Mouse (Mus musculus): ENCODE measurements around the gene Rabep1. TPM values are rescaled to one million over a fixed set of nuclear protein-coding genes. Genes with fewer than 3 reads are reported as not detected.
A peak's percentile ranks its signal among the peaks of the same experiment; 100 is the strongest.

Rabep1 gene
- polyA plus RNA-seq, 1 experiment from 2014 or later: 32.6 TPM

GRCm38 (mm10) chr11:70919524-70919923 lies 74.9 kb downstream of the Rabep1 start:
- no peak for TF ChIP-seq CTCF (IDR thresholded peaks at IDR 0.05; ENCODE audit: low read depth)
- Histone ChIP-seq H3K36me3 (ENCODE audit: insufficient read depth) (peaks cover 74% of the 10 kb centered on the region), H3K27ac (ENCODE audit: low read depth) (no peak overlapping the region), H3K4me2 (no peak overlapping the region), H3K4me1 (ENCODE audit: insufficient read depth) (no peaks in the 10 kb centered on the region), H3K9me3 (ENCODE audit: low read depth, low read length) (no peaks in the 10 kb centered on the region), H3K27me3 (ENCODE audit: insufficient read depth, low read length) (no peaks in the 10 kb centered on the region), H3K9ac (no peak overlapping the region), H3K4me3 (ENCODE audit: low read depth, low read length) (no peak overlapping the region)
- no peak for ATAC-seq (ENCODE audit: insufficient read depth)
- no peak for DNase-seq
- 82% methylated on average over 4 of the region's 4 CpGs for WGBS

- Histone ChIP-seq H3K36me3 (ENCODE audit: insufficient read depth) (peaks cover 46% of the 10 kb centered on the region), H3K4me3 (ENCODE audit: low read depth, low read length) (no peak overlapping the region), H3K4me1 (ENCODE audit: insufficient read depth) (no peaks in the 10 kb centered on the region), H3K27me3 (ENCODE audit: insufficient read depth, low read length) (no peaks in the 10 kb centered on the region), H3K9ac (no peak overlapping the region), H3K9me3 (ENCODE audit: low read depth, low read length) (no peaks in the 10 kb centered on the region), H3K27ac (ENCODE audit: low read depth) (no peak overlapping the region), H3K4me2 (no peak overlapping the region)
- DNase-seq (no peak), ATAC-seq (ENCODE audit: insufficient read depth) (no peak)
- no peak for TF ChIP-seq CTCF (IDR thresholded peaks at IDR 0.05; ENCODE audit: low read depth)
- 79% methylated on average over 5 of the region's 5 CpGs for WGBS
Observed at GRCm38 (mm10) chr11:70931461-70931860, 86.9 kb downstream of the Rabep1 start.

GRCm38 (mm10) chr11:70935316-70935715 lies 90.7 kb downstream of the Rabep1 start:
- peak; percentile 8; the same call in 1 of the 2 replicates for TF ChIP-seq CTCF (IDR thresholded peaks at IDR 0.05; ENCODE audit: low read depth)
- no peak for DNase-seq
- Histone ChIP-seq H3K9me3 (ENCODE audit: low read depth, low read length) (no peaks in the 10 kb centered on the region), H3K36me3 (ENCODE audit: insufficient read depth) (peaks cover 62% of the 10 kb centered on the region), H3K4me1 (ENCODE audit: insufficient read depth) (no peaks in the 10 kb centered on the region), H3K27ac (ENCODE audit: low read depth) (no peak overlapping the region), H3K4me2 (no peak overlapping the region), H3K4me3 (ENCODE audit: low read depth, low read length) (no peak overlapping the region), H3K27me3 (ENCODE audit: insufficient read depth, low read length) (no peaks in the 10 kb centered on the region), H3K9ac (no peak overlapping the region)
- 89% methylated on average over 7 of the region's 7 CpGs for WGBS
- no peak for ATAC-seq (ENCODE audit: insufficient read depth)

- no peak for DNase-seq
- WGBS: 84% methylated on average over 1 of the region's 1 CpGs
- Histone ChIP-seq H3K9me3 (ENCODE audit: low read depth, low read length) (no peaks in the 10 kb centered on the region), H3K27ac (ENCODE audit: low read depth) (no peak overlapping the region), H3K36me3 (ENCODE audit: insufficient read depth) (peaks cover 80% of the 10 kb centered on the region), H3K9ac (no peak overlapping the region), H3K4me2 (no peak overlapping the region), H3K27me3 (ENCODE audit: insufficient read depth, low read length) (no peaks in the 10 kb centered on the region), H3K4me3 (ENCODE audit: low read depth, low read length) (no peak overlapping the region), H3K4me1 (ENCODE audit: insufficient read depth) (no peaks in the 10 kb centered on the region)
- ATAC-seq (ENCODE audit: insufficient read depth): no peak
- no peak for TF ChIP-seq CTCF (IDR thresholded peaks at IDR 0.05; ENCODE audit: low read depth)
Observed at GRCm38 (mm10) chr11:70942596-70942995, 98.0 kb downstream of the Rabep1 start.

GRCm38 (mm10) chr11:70943651-70944050 lies 99.1 kb downstream of the Rabep1 start:
- Histone ChIP-seq H3K4me2 (no peak overlapping the region), H3K27me3 (ENCODE audit: insufficient read depth, low read length) (no peaks in the 10 kb centered on the region), H3K9me3 (ENCODE audit: low read depth, low read length) (no peaks in the 10 kb centered on the region), H3K27ac (ENCODE audit: low read depth) (no peak overlapping the region), H3K4me3 (ENCODE audit: low read depth, low read length) (no peak overlapping the region), H3K9ac (no peak overlapping the region), H3K36me3 (ENCODE audit: insufficient read depth) (peaks cover 83% of the 10 kb centered on the region), H3K4me1 (ENCODE audit: insufficient read depth) (no peaks in the 10 kb centered on the region)
- DNase-seq: no peak
- TF ChIP-seq CTCF (IDR thresholded peaks at IDR 0.05; ENCODE audit: low read depth): no peak
- 91% methylated on average over 7 of the region's 7 CpGs for WGBS
- ATAC-seq (ENCODE audit: insufficient read depth): no peak

GRCm38 (mm10) chr11:70944935-70945817 lies 100.6 kb downstream of the Rabep1 start:
- Histone ChIP-seq H3K9me3 (ENCODE audit: low read depth, low read length) (no peaks in the 10 kb centered on the region), H3K4me3 (ENCODE audit: low read depth, low read length) (no peak overlapping the region), H3K27ac (ENCODE audit: low read depth) (no peak overlapping the region), H3K4me1 (ENCODE audit: insufficient read depth) (no peaks in the 10 kb centered on the region), H3K4me2 (no peak overlapping the region), H3K9ac (no peak overlapping the region), H3K27me3 (ENCODE audit: insufficient read depth, low read length) (no peaks in the 10 kb centered on the region), H3K36me3 (ENCODE audit: insufficient read depth) (peaks cover 90% of the 10 kb centered on the region)
- DNase-seq (no peak), ATAC-seq (ENCODE audit: insufficient read depth) (no peak)
- WGBS: 87% methylated on average over 4 of the region's 4 CpGs
- no peak for TF ChIP-seq CTCF (IDR thresholded peaks at IDR 0.05; ENCODE audit: low read depth)

GRCm38 (mm10) chr11:70954711-70955110 lies 110.1 kb downstream of the Rabep1 start:
- H3K27ac ChIP-seq (ENCODE audit: low read depth): no peak overlapping the region
- H3K9ac ChIP-seq: no peak overlapping the region
- WGBS: 89% methylated on average over 4 of the region's 4 CpGs
- DNase-seq: no peak
- no peak overlapping the region for H3K4me3 ChIP-seq (ENCODE audit: low read depth, low read length)
- no peaks in the 10 kb centered on the region for H3K27me3 ChIP-seq (ENCODE audit: insufficient read depth, low read length)
- ATAC-seq (ENCODE audit: insufficient read depth): no peak
- H3K36me3 ChIP-seq (ENCODE audit: insufficient read depth): peaks cover 98% of the 10 kb centered on the region
- no peak for TF ChIP-seq CTCF (IDR thresholded peaks at IDR 0.05; ENCODE audit: low read depth)
- H3K9me3 ChIP-seq (ENCODE audit: low read depth, low read length): no peaks in the 10 kb centered on the region
- H3K4me1 ChIP-seq (ENCODE audit: insufficient read depth): no peaks in the 10 kb centered on the region
- no peak overlapping the region for H3K4me2 ChIP-seq

All from lung, embryonic 14.5 days (tissue).